Mouse (Mus musculus): Measurements from ENCODE around the gene Fndc8. TPM values are rescaled to one million over a fixed set of nuclear protein-coding genes. Genes with fewer than 3 reads are reported as not detected.

The Fndc8 gene
- polyA plus RNA-seq, 1 experiment from 2014 or later, result 0.35 TPM

DNA sequence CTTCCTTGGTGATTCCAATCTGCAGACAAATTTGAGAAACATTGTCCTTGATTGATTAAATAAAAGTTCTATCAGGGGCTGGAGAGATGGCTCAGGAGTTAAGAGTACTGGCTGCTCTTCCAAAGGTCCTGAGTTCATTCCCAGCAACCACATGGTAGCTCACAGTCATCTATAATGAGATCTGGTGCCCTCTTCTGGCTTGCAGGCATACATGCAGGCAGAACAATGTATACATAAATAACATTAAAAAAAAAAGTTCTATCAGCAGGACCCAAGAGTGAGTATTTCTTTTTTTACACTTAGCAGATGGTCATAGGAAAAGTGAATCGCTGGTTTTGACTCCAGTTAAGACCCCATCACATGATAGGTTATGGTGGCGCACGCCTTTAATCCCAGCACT, 5.4 kb upstream of the Fndc8 start:
- Histone ChIP-seq H3K27me3 (ENCODE audit: control insufficient read depth, insufficient read depth, low read length) (0 out of 2 replicates have a peak, but pooled peaks cover 8% of the 10 kb centered on the region), H3K4me3 (ENCODE audit: control insufficient read depth in 1 of 2, insufficient read depth in 1 of 2, low read depth in 1 of 2, low read length in 2 of 2) (no peak overlapping the region), H3K4me2 (ENCODE audit: low read length) (no peak overlapping the region), H3K36me3 (ENCODE audit: control insufficient read depth, insufficient read depth, low read length) (peaks cover 17% of the 10 kb centered on the region), H3K4me1 (ENCODE audit: control insufficient read depth in 2 of 2, insufficient read depth in 2 of 2, low read length in 2 of 2) (peaks cover 5 to 6% of the 10 kb centered on the region in 2 experiments; a peak in 3 of 4 replicates), H3K9me3 (ENCODE audit: control insufficient read depth, low read length) (no peaks in the 10 kb centered on the region), H3K9ac (ENCODE audit: low read length) (no peak overlapping the region), H3K27ac (replicated peaks in 1 of 2; ENCODE audit: control insufficient read depth in 1 of 2, insufficient read depth in 1 of 2, low read depth in 2 of 2, low read length in 2 of 2) (no peak overlapping the region)
- WGBS, result 86% methylated on average over 3 of the region's 3 CpGs
- no peak for ATAC-seq (ENCODE audit: insufficient number of reproducible peaks, insufficient read depth, low FRiP score, low read depth)

DNA sequence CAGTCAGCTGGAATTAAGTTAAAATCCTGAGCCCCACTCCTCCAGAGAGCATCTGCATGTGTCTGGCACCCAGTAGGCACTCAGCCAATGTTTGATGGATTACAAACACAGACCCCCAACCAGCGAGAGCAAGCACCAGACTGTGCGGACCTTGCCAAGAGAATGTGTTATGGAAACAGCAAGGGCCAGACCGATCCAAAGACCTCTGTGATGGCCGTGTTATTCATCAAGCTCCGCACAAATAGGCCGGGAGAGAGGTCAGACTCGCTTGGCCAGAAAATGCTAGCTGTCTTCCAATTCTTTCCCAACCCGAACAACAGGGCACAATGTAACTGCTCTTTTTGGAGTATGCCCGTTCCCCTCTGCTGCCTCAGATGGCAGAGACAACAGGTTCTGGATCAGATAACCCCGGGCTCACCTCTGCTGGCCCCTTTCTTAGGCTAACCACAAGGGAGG, 3.4 kb upstream of the Fndc8 start:
- H3K4me1 ChIP-seq (ENCODE audit: control insufficient read depth in 2 of 2, insufficient read depth in 2 of 2, low read length in 2 of 2), result peaks cover 5 to 6% of the 10 kb centered on the region in 2 experiments; a peak in 3 of 4 replicates
- 0 out of 2 replicates have a peak, but pooled peaks cover 16% of the 10 kb centered on the region for H3K27me3 ChIP-seq (ENCODE audit: control insufficient read depth, insufficient read depth, low read length)
- H3K36me3 ChIP-seq (ENCODE audit: control insufficient read depth, insufficient read depth, low read length), result no peaks in the 10 kb centered on the region
- peak overlapping the region; percentile 41; the same call in 1 of the 2 replicates for H3K9ac ChIP-seq (ENCODE audit: low read length)
- peak overlapping the region; percentile 95; the same call in 1 of the 2 replicates for H3K4me2 ChIP-seq (ENCODE audit: low read length)
- H3K9me3 ChIP-seq (ENCODE audit: control insufficient read depth, low read length), result no peaks in the 10 kb centered on the region
- 59% methylated on average over 10 of the region's 10 CpGs for WGBS
- ATAC-seq (ENCODE audit: insufficient number of reproducible peaks, insufficient read depth, low FRiP score, low read depth), result no peak
- H3K4me3 ChIP-seq (ENCODE audit: control insufficient read depth in 1 of 2, insufficient read depth in 1 of 2, low read depth in 1 of 2, low read length in 2 of 2), result no peak overlapping the region
- H3K27ac ChIP-seq (replicated peaks in 1 of 2; ENCODE audit: control insufficient read depth in 1 of 2, insufficient read depth in 1 of 2, low read depth in 2 of 2, low read length in 2 of 2), result no peak overlapping the region

DNA sequence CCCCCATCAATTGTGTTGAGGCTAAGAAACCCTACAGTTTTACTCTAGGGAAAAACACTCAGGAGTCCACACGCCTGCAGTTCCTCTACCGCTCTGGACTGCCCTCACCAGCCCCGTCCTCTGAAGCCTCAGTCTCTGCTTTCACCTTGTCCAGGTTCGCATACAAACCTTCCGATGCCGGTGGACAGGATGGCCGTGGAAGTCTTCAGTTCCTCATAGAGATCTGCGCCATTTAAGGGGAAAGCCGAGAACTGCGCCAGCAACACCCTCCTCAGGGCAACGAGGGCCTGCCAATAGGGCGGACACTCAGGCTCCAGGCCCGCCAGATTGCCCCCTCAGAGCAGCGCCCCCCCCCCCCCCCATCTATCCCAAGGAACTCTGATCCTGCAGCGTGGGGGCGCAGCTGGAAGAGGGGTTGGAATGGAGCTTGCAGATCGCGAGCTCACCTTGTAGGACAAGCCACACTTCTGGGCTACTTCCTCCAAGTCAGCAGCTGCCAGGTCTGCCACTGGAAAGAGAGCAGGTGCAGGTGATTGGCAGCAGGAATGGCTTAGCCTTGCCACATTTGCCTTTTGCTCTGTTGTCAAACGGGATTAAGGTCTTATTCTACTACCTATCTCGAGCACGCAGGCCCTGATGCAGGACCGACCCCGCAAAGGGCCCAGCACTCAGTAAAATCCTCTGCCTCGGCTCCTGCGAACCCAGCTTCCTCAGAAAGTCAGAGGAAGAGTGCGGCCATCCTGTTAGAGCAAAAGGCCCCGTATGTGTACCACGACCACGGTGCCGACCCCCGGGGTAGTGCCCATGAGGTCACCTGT, 2.2 kb upstream of the Fndc8 start:
- peak overlapping the region; percentile 85 for H3K9ac ChIP-seq (ENCODE audit: low read length)
- ATAC-seq (ENCODE audit: insufficient number of reproducible peaks, insufficient read depth, low FRiP score, low read depth), result peak; percentile 29; the same call in 1 of the 2 replicates
- 5% methylated on average over 30 of the region's 31 CpGs for WGBS

DNA sequence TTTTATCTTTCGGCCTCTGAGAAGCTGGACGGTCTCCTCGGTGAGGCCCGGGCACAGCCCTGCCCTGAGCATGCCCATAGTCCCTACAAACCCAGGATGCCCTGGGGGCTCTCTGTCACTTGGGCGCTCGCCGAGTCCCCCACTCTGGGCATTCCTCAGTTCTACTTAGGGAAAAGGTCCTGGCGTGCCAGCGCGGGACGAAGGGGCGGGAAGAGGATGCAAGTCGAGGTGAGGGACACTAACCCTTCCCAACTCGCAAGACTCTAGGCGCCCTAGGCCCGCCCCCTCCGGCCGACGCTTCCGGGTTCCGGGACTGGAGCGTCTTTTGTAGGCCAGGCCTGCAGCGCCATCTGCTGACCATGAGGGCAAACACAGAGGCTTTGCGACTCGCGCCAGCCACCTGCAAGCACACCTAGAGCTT, 1.6 kb upstream of the Fndc8 start, which contains the start of gene Rad51d:
TSS of gene Rad51d (minus strand) at position 273 of the 421 bp plus-strand sequence.
- no peaks in the 10 kb centered on the region for H3K36me3 ChIP-seq (ENCODE audit: control insufficient read depth, insufficient read depth, low read length)
- H3K4me3 ChIP-seq (ENCODE audit: control insufficient read depth in 1 of 2, insufficient read depth in 1 of 2, low read depth in 1 of 2, low read length in 2 of 2), result peak within 1 kb of the TSS; percentile 59 to 81
- H3K4me2 ChIP-seq (ENCODE audit: low read length), result peak within 1 kb of the TSS; percentile 95
- 0 out of 2 replicates have a peak, but pooled peaks cover 16% of the 10 kb centered on the region for H3K27me3 ChIP-seq (ENCODE audit: control insufficient read depth, insufficient read depth, low read length)
- ATAC-seq (ENCODE audit: insufficient number of reproducible peaks, insufficient read depth, low FRiP score, low read depth), result peak; percentile 90
- no peaks in the 10 kb centered on the region for H3K9me3 ChIP-seq (ENCODE audit: control insufficient read depth, low read length)
- WGBS, result 0% methylated on average over 26 of the region's 26 CpGs
- peak within 1 kb of the TSS; percentile 54 to 67 for H3K27ac ChIP-seq (replicated peaks in 1 of 2; ENCODE audit: control insufficient read depth in 1 of 2, insufficient read depth in 1 of 2, low read depth in 2 of 2, low read length in 2 of 2)
- peaks cover 5 to 6% of the 10 kb centered on the region in 2 experiments; a peak in 3 of 4 replicates for H3K4me1 ChIP-seq (ENCODE audit: control insufficient read depth in 2 of 2, insufficient read depth in 2 of 2, low read length in 2 of 2)
- H3K9ac ChIP-seq (ENCODE audit: low read length), result peak within 1 kb of the TSS; percentile 85

More for the DNA sequence above, 2.2 kb upstream of the Fndc8 start:
- peaks cover 5 to 6% of the 10 kb centered on the region in 2 experiments; a peak in 3 of 4 replicates for H3K4me1 ChIP-seq (ENCODE audit: control insufficient read depth in 2 of 2, insufficient read depth in 2 of 2, low read length in 2 of 2)
- peak overlapping the region; percentile 59 to 81 for H3K4me3 ChIP-seq (ENCODE audit: control insufficient read depth in 1 of 2, insufficient read depth in 1 of 2, low read depth in 1 of 2, low read length in 2 of 2)
- peak overlapping the region; percentile 54 to 67 for H3K27ac ChIP-seq (replicated peaks in 1 of 2; ENCODE audit: control insufficient read depth in 1 of 2, insufficient read depth in 1 of 2, low read depth in 2 of 2, low read length in 2 of 2)
- H3K4me2 ChIP-seq (ENCODE audit: low read length), result peak overlapping the region; percentile 95
- H3K27me3 ChIP-seq (ENCODE audit: control insufficient read depth, insufficient read depth, low read length), result 0 out of 2 replicates have a peak, but pooled peaks cover 16% of the 10 kb centered on the region
- H3K36me3 ChIP-seq (ENCODE audit: control insufficient read depth, insufficient read depth, low read length), result no peaks in the 10 kb centered on the region
- H3K9me3 ChIP-seq (ENCODE audit: control insufficient read depth, low read length), result no peaks in the 10 kb centered on the region

DNA sequence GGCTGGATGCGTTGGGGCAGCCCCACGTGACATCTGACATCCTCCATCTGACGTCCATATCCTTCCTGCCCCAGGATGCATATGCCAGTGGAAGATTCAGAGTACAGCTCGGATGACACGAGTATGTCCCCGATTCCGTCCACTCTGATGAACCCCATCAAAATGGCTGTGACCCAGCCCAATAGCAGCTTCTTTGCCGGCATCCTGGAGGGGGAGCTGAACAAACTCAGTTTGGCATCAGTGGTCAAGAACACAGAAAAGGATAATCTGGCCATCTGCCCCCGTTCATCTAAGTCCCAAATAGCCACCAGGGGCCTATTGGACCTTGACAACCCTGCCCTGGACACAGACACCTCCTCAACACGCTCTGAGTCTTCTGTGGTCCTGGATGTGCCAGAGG, 5.6 kb downstream of the Fndc8 start:
- 0 out of 2 replicates have a peak, but pooled peaks cover 3% of the 10 kb centered on the region for H3K27me3 ChIP-seq (ENCODE audit: control insufficient read depth, insufficient read depth, low read length)
- no peak for ATAC-seq (ENCODE audit: insufficient number of reproducible peaks, insufficient read depth, low FRiP score, low read depth)
- no peaks in the 10 kb centered on the region for H3K9me3 ChIP-seq (ENCODE audit: control insufficient read depth, low read length)
- H3K9ac ChIP-seq (ENCODE audit: low read length), result no peak overlapping the region
- no peak overlapping the region for H3K4me3 ChIP-seq (ENCODE audit: control insufficient read depth in 1 of 2, insufficient read depth in 1 of 2, low read depth in 1 of 2, low read length in 2 of 2)
- H3K27ac ChIP-seq (replicated peaks in 1 of 2; ENCODE audit: control insufficient read depth in 1 of 2, insufficient read depth in 1 of 2, low read depth in 2 of 2, low read length in 2 of 2), result no peak overlapping the region
- WGBS, result 72% methylated on average over 10 of the region's 10 CpGs
- peaks cover 42% of the 10 kb centered on the region for H3K36me3 ChIP-seq (ENCODE audit: control insufficient read depth, insufficient read depth, low read length)
- H3K4me1 ChIP-seq (ENCODE audit: control insufficient read depth in 2 of 2, insufficient read depth in 2 of 2, low read length in 2 of 2), result no peaks in the 10 kb centered on the region
- no peak overlapping the region for H3K4me2 ChIP-seq (ENCODE audit: low read length)

DNA sequence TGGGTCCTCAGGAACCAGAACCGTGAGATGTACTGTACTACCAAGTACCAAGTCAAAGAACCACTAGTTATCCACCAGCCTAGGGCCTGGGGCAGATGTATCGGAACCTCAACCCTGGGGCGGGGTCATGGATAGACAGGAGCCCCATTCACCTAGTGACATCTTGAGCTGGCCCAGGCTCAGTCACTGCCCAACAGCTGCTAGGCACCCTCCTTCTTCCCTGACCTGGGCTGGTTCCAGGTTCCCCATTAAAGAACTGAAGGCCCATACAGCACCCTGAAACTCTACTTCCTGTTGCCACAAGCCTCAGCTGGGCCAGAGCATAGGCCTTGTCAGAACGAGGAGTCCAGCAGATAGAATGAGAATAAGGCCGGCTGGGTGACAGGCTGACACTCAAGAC, 7.8 kb downstream of the Fndc8 start:
- no peak overlapping the region for H3K4me2 ChIP-seq (ENCODE audit: low read length)
- no peak for ATAC-seq (ENCODE audit: insufficient number of reproducible peaks, insufficient read depth, low FRiP score, low read depth)
- H3K27me3 ChIP-seq (ENCODE audit: control insufficient read depth, insufficient read depth, low read length), result no peaks in the 10 kb centered on the region
- H3K4me3 ChIP-seq (ENCODE audit: control insufficient read depth in 1 of 2, insufficient read depth in 1 of 2, low read depth in 1 of 2, low read length in 2 of 2), result no peak overlapping the region
- no peak overlapping the region for H3K9ac ChIP-seq (ENCODE audit: low read length)
- 91% methylated on average over 5 of the region's 5 CpGs for WGBS
- H3K9me3 ChIP-seq (ENCODE audit: control insufficient read depth, low read length), result no peaks in the 10 kb centered on the region
- H3K4me1 ChIP-seq (ENCODE audit: control insufficient read depth in 2 of 2, insufficient read depth in 2 of 2, low read length in 2 of 2), result no peaks in the 10 kb centered on the region
- peaks cover 64% of the 10 kb centered on the region for H3K36me3 ChIP-seq (ENCODE audit: control insufficient read depth, insufficient read depth, low read length)
- H3K27ac ChIP-seq (replicated peaks in 1 of 2; ENCODE audit: control insufficient read depth in 1 of 2, insufficient read depth in 1 of 2, low read depth in 2 of 2, low read length in 2 of 2), result no peak overlapping the region

DNA sequence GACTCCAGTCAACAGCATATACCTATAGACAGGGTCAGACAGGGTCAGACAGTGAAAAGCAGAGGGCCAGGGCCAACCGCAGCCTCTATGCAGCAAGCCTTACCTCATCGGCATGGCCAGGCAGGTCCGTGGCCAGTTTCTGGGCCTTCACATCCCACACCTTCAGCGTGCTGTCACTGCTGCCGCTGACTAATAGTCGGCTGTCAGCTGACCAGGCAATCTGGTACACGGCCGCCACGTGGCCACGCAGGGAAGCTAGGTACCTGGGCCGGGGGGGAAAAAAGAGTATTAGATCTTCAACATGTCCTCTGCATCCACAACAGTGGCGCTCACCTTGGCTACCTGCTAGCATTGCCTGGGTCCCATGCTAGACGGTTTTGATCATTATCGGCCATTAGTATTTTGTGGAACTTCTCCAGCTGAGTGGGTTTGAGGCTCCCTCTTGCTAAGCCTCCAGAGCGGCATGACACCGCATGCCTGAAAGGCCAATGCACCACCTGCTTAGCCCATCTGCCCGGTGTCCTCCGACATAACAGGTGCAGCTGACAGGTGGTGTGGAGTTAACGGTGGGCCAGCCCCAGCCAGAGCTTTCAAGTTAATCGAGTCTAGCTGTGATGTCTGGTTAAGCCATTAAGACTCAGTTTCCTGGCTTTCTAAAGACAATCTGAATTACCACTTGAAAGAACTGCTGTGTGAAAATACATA, 9.8 kb downstream of the Fndc8 start:
- no peaks in the 10 kb centered on the region for H3K27me3 ChIP-seq (ENCODE audit: control insufficient read depth, insufficient read depth, low read length)
- H3K9ac ChIP-seq (ENCODE audit: low read length), result no peak overlapping the region
- H3K36me3 ChIP-seq (ENCODE audit: control insufficient read depth, insufficient read depth, low read length), result peaks cover 84% of the 10 kb centered on the region
- H3K27ac ChIP-seq (replicated peaks in 1 of 2; ENCODE audit: control insufficient read depth in 1 of 2, insufficient read depth in 1 of 2, low read depth in 2 of 2, low read length in 2 of 2), result no peak overlapping the region
- no peak overlapping the region for H3K4me3 ChIP-seq (ENCODE audit: control insufficient read depth in 1 of 2, insufficient read depth in 1 of 2, low read depth in 1 of 2, low read length in 2 of 2)
- ATAC-seq (ENCODE audit: insufficient number of reproducible peaks, insufficient read depth, low FRiP score, low read depth), result no peak
- 93% methylated on average over 20 of the region's 20 CpGs for WGBS
- no peaks in the 10 kb centered on the region for H3K9me3 ChIP-seq (ENCODE audit: control insufficient read depth, low read length)
- H3K4me2 ChIP-seq (ENCODE audit: low read length), result no peak overlapping the region
- no peaks in the 10 kb centered on the region for H3K4me1 ChIP-seq (ENCODE audit: control insufficient read depth in 2 of 2, insufficient read depth in 2 of 2, low read length in 2 of 2)

All from heart, embryonic 14.5 days (tissue).